Mouse (Mus musculus) E14TG2a.4 (cell line): Measurements from ENCODE around the gene Mtf2.

Source experiments
- CTCF ChIP-seq: conservative IDR thresholded peaks from 2 replicates; pipeline ENCODE4 v1.5.1; 2014; ENCODE audit warnings: low read length
- NANOG ChIP-seq: IDR thresholded peaks from 2 replicates; pipeline ENCODE4 v1.6.1; 2014; ENCODE audit warnings: borderline replicate concordance, low read length, mixed read lengths

DNA sequence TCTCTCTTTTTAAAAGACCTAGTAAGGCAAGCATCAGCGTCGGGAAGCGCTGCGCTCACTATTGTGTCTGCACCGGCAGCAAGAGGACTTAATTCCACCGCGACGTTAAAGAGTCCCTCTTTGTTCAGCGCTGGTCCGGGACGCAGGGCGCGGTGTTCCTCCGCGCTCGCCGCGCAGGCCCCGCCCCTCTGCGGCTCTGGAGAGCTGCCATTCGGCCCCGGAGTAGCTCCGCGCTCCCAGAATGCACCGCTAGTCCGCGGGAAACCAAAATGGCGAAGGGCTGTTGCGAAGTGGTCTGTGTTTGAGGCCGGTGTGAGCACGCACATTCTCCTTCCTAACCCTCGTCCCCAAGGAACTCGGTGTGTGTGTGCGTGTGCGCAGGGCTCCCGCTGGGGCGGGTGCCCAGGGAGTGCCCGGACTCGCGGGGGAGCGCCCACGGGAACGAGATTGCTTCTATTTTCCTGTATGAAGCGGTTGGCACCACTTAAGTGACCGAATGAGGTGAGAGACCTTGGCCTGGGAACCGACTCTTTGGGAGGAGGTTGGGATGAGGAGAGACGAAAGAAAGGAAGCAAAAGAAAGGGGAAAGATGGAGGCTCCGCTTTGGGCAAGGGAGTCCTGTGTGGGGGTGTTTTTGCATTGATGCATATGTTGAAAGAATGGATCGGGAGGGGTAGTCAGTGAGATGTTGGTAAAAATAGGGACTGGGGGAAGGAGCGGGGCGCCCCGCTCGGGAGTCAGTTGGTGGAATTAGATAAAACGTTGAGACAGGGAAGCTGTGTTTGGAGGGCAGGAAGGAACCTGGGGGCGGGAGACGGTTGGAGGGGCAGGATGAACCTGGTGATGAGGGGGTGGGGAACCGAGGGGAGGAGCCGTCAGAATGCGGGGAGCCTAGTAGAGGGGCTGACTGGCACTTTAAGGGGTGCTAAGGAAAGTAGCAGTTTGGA, at the start of gene Mtf2:
- TF ChIP-seq CTCF = no peak
- no peak for TF ChIP-seq NANOG
